Mouse (Mus musculus) kidney, postnatal 36 days (tissue): ENCODE measurements around the gene C8g.

ENCODE experiments used
- DNase-seq, 2 experiments: peaks; one replicate each; pipeline ENCODE4 v3.0.0; 2021 to 2022; ENCODE audit warnings: mixed read lengths in 2 of 2

C8g gene

DNA sequence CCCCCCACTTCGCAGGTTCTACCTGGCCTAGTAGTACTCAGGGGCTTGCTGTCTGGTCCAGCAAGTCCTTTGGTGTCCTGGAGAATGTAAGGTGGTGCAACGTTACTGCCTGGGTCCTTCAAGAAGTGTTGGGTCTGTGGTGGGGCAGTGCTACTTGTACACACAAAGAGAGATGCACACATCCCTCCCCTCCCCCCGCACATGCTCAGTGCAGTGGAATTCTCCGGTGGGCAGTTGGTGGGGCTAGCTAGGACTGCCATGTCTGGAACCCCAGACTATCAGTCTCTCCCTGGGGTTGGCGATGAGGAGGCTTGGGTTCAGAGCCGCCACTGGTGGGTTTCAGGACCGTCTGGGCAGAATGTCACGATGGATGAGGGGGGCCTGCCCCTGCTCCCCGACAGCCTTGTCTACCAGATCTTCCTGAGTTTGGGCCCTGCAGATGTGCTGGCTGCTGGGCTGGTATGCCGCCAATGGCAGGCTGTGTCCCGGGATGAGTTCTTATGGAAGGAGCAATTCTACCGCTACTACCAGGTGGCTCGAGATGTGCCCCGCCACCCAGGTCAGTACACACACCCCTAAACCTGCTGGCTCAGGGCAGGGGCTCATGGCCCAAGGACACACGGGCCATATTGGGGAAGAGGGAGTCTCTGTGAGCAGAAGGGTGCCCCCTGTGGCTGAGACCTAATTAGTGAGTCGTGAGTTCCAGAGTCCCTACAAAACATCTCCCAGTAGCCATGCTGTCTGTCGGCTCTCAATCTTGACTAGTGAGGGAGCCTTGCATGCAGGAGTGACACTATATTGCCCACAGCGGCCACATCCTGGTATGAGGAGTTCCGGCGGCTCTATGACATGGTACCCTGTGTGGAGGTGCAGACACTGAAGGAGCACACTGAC lies at the start of gene C8g:
Gene C8g, minus strand, starts transcription at position 127 of the 894 bp plus-strand sequence.
- DNase-seq, result peak in 1 of 2 experiments; percentile 19

DNA sequence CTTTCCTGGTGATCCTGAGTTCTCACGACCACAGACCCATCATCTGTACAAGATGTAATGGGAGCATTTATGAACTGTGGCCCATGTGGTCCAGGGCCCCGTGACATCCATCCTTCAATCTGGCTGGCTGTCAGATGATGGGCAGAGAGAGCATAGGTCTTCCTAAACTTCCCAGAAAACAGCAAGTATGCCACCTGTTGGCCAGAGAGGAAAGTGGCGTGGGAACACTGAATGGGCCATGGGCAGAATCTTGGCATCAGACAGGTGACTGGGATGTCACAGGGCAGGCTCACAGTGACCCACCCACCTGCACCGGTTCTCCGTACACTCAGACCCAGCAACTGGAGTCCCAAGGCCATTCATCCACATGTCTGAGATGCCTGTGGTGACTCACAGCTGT lies 49.7 kb upstream of the C8g start:
- peak; percentile 71 to 82 for DNase-seq

DNA sequence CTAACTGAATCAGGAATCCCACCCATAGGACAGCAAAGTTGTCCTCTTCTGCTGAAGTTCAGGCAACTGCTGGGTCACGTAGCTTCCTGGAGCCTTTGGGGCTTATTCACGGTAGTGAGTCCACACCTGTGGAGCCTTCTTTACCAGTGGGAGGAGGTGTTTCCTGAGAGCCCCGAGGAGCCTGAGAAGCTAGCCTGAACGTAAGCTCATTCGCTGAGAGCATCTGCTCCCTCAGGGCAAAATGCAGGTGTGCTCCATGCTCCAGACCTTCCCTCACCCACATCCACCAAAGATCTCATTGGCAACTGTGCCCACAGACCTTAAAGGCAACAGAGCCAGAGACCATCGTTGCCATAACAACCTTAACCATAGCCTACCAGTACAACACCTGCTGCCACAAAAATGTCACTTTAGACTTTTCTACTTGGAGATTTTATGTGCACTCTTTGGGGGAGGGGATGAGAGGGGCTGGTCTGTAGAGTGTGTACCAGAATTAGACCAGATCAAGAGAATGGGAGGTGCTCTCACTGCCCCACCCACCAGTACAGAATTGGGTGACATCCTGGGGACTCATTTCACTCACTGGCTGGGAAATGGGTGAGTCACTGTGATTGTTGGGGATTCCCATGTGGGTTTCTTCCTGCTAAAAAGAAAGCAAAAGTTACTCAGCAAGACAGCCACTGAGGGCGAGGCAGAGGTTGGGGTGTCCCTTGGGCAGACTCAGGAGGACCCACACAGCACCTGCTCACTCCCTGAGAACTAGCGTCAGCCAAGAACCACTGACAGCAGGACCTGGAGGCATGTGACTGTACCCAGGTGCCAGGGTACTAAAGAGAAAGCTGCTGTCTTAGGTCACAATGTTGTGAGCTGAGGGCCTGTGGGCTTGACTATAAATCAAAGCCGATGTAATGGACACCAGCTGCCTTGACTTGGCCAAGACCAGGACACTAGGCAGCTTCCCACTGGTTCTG lies 47.8 kb upstream of the C8g start:
- DNase-seq, result no peak

DNA sequence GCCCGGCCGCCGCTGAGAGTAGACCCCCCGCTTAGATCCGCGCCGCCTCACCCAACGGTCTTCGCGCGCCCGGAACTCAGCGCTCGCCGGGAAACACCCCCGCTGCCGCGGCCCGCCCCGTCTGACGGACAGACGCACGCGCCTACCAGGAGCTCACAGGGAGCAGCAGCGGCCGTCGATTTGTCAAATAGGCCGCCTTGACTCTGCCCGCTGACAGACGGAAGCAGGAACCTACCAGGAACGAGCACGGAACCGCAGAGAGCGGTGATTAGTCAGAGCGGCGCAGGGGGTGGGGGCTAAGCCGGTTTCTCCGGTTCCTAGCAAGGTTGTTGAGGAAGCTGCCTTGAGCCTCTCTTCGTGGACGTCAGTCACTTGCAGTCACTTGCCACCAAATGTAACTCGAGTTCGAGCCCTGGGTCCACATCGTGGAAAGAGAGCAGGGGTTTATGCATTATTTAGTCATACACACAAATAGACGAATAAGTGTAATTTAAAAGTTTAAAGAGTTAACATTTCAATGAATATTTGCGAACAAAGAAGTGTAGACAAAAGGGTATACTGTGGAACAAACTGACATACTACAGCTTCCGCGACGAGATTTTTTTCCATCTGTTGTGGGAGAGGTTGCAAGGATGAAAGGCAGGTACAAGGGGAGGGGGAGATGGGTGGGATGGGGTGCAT lies 45.4 kb upstream of the C8g start, which contains the start of gene Traf2:
Gene Traf2, minus strand, starts transcription at position 130 of the 681 bp plus-strand sequence.
- DNase-seq, result peak; percentile 99 to 100

DNA sequence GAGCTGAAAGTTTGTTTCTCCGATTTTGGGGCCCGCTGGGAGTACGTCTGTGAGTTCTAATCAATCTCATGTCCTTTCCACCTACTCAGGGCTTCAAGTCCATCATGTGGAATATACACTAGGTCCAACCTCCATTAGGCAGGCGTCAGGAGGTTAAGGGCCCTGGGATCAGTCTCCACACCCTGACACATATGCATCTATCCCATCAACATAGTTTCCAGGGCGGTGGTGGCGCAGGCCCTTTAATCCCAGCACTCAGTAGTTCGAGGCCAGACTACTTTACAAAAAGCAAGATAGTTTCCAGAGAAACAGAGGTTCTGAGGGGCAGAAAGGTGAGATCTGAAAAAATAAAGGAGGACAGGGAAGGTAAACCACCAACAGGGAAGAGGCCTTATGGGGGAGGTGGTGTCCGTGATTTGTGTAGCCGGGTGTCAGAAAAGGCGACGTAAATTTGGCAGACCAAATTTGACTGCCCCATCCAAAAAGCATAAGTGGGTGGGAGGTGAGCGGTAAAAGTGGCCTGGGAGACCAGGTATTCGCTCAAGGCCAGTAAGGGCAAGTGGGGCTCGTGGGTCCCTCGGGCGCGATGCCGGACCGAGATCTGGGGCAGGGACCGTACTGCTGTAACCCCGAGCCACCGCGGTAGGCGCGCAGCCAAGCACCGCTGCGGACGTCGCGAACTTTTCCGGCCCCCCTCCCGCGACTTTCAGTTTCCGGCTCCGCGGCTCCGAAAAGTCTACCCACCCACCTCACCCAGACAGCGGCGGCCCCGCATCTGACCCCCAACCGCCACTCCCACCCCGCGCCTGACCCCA lies 44.7 kb upstream of the C8g start:
- peak in 1 of 2 experiments; percentile 92 for DNase-seq

DNA sequence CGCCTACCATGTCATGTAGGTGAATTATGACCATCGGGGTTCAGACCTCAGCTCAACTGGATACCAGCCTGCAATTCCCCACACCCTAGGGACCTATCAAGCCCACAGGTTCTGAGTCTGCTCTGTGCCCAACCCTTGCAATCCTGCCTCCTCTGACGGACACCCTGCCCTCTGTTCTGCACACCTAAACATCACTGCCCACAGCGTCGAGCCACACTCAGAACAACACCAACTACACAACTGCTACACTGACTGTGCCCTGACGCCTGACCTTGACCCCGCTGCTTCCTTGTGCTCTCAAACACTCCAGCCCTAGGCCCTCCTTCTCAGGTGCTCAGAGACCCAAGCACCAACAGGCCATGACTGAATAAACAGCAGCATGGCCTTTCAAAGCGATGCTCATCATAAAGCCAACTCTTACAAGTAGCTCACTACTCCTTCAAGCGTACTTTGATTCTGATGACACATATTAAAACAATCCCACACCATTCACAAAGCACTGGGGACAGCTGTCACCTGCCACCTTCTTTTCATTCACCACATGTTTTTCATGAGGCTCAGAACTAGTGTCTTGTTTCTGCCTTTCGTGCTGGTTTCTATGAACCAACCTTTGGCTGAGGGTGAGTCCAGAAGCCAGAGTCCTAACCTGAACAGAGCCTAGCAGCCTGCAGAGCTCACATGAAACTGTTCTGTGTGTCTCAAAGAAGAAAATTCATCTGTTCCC lies 40.3 kb upstream of the C8g start:
- DNase-seq, result peak in 1 of 2 experiments; percentile 26

DNA sequence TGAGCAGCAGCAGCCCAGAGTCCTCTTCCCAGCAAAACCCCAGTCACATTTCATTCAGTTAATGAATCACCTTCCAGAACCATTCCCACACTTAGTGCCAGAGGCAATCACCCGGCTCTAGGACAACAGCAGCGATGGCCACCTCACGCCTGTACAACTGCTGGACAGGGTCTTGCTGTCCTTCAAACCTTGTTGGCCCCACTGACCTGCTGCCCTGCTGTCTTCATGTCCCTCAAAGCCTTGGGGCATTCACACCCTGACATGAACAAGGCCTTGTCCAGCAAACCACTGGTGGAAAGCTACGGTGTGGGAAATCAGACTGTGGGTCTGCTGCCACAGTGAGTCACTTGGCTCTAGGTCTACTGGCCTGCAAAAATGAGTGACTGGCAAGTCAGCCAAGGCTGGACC lies 39.0 kb upstream of the C8g start:
- DNase-seq, result peak; percentile 61 to 65

DNA sequence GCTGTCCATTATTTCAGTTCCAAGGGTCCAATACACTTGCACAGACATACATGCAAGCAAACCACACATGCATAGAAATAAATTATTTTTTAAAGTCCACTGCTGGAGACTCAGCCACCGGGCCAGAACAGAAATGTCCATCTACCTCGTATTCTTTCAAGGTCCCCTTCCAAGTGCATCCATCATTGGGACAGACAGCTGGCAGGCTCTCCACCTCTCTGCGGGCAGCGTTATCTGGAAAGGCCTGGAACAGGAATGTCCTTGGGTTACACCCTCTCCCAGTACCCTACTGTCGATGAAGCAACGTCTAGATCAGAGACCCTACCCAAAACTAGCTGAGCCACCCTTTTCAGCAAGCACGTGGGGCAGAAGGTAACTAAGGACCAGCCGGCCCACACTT lies 35.0 kb upstream of the C8g start:
- DNase-seq, result no peak

DNA sequence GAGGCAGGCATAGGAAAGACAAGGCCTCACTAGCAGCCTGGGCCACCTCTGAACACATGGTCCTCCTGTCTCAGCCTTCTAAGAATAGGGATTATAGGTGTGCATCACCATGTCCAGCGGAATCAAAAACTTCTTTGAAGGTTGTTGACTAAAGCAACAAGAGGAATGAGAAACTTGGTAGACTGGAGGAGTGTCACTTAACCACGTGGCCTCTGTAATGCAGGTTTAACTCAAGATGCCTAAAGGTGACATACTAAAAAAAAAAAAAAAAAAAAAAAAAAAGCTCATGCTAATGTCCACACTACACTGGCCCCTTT lies 33.3 kb upstream of the C8g start:
- DNase-seq, result no peak

DNA sequence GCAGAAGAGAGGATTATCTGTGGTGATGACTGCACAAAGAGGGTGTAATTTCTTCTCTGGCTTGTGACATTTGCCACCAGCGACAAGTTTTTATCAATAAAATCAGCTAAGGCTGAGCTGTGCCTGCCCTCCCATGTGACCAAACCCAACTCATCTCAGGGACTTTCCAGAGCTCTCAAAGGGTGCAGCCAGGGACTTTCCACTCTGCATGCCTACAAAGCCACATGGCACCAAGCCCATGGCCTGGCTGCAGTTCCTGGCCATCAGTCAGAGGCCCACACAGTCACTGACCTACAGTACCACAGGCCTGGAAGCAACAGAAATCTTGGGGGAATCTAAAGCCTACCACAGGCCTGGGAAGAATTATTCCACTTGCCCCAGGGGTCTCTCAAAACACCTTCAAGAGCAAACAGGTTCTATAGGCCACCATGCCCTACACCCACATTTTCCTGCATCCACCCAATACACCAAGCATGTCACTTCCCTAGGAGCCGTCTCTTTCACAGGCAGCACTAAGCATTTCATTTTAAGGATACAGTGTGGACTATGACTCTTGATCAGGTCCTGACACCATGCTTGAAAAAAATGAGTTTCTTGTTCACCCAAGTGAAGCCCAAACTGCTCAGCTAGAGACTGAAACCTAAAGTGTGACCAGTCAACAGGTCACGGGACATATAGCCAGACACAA lies 32.8 kb upstream of the C8g start:
- DNase-seq, result peak; percentile 85 to 88

DNA sequence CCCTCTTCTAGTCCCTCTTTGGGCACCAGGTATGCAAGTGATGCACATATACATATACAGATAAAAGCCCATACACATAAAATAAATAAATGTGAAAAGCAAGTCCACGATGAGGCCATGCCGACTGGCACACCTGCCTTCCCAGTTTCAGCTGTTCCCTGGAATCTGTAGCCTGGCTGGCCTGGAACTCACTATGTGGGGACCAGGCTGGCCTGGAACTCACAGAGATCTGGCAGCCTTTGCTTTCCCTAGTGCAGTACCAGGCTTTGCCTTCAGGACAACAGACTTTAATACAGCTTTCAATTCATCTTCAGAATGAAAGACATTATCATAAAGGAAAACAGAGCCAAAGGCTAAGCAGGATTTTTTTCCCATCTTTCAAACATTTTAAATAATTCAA lies 32.2 kb upstream of the C8g start:
- DNase-seq, result no peak

DNA sequence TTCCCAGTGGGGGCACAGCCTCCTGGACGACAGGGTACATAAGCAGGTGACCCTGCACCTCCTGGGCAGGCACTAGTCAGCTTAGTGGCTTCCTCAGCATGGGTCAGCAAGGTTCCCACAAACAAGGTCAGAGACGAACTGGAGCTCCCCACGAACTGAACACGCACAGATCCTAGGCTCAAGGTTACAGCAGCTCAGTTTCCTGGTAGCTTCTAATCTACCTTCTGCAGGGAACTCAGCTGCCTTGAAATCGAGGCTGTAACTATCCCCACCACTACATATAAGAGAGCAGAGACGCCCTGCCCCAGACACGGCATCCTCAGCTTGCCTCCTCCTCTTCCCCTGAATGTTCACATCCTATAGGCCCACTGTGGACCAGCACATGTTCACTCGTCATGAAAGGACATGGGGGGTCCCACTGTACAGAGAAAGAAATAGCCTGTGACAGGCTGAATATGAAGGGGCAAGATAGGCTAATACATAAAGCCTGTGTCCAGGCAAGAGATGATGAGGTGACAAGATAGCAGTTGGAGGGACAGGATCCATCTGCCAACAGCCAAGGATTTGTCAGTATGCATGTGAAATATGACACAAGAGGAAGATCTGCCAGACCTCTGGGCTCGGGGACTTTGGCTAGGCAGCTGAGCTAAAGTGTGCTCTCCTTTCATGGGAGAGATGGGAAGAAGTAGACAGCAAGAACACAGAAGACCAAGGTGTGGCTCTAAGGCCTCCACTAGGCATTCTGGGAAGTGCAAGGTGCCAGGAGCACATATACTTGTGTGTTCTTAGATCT lies 25.2 kb upstream of the C8g start:
- DNase-seq, result no peak

DNA sequence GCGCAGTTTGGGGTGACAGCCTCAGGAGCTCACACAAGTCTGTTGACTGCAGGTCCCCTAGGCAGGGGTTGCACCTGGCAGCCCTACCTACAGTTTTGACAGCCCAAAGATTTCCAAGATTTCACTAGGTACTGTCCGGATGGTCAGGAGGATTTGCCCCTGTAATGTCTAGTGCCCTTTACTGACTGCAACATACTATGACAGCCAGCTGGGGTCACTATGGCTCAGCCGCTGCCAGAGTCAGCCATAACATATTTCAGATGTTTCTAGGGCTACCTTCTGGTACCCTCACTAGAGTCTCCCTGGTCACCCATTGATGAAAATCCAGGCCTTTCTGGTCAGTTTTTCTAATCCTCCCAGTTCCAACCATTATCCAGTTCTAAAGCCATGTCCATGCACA lies 8.4 kb upstream of the C8g start:
- peak in 1 of 2 experiments; percentile 26 for DNase-seq

DNA sequence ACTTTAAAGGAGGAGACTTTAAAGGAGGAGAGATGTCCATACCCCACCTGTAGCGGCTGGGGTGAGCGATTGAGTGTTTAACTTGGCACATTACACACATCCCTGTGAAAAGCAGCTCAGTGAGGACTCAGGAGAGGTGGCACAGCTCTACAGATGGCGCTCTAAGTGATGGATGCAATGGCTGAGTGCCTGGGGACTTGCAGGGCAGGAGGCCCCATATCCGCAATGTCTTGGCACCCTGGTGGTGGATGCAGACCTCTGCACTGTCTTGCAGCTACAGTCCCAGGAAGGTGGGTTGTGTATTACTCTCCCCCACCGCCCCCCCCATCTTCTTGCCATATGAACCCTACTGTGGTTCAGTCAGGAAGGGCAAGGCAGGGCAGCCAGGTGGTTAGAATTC lies 5.4 kb upstream of the C8g start:
- peak; percentile 35 to 58 for DNase-seq

DNA sequence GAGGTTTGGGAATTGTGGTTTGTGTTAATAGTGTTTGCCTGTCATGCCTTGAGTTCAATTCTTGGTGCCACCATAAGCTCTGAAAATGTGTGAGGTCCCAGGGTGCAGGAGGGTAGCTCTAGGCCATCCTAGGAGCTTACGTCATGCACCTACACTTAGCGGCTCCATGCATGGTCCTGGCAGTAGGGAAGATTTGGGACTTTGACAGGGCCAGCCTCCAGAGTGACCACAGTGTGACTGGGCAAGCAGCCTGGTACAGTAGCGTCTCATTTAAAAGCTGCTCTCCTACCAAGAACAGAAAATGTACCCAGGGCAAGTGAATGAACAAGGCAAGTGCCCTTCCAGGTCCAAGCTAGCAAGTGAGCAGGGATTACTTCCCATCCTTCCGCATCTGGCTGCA lies 4.3 kb upstream of the C8g start:
- DNase-seq, result no peak

DNA sequence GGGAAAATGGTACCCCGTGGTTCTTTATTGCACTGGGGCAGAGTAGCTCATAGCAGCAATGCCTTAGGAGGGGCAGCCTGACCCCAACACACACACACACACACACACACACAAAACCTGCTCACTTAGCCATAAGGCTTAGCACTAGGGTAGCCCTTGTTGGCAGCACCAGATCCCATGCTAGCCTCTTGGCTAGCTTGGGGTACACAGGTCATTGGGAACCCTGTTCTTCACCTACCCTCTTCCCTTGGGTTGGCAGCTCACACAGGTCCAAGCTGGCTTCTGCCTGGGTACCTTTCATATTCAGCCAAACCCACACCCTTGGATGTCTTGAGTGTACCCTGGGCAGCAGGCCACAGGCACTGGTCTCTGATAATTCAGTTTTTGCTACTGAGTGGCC lies 3.5 kb upstream of the C8g start:
- no peak for DNase-seq

DNA sequence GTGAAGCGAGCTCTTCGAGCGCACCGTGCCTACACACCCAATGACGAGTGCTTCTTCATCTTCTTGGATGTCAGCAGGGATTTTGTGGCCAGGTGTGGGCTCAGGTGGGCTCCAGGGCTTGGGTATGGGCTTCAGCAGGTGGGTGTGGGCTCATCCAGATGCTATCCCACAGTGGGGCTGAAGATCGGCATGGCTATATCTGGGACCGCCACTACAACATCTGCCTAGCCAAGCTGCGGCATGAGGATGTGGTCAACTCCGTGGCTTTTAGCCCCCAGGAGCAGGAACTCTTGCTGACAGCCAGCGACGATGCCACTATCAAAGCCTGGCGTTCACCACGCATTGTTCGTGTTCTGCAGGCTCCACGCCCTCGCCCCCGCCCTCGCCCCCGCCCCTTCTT lies 3.0 kb upstream of the C8g start:
- no peak for DNase-seq

DNA sequence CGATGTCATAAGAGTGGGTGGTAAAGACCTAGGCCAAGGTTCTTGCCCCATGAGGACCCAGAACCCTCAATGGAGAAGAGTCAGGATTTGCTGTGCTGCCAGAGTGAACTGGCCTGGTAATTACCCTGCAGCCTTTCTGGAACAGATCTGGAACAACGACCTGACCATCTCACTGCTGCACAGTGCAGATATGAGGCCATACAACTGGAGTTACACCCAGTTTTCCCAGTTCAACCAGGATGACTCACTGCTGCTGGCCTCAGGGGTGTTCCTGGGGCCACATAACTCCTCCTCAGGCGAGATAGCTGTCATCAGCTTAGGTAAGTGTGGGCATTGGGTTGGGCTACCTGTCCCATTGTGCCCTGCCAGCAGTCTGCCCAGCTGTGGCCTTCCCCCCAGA lies 1.2 kb upstream of the C8g start:
- DNase-seq, result no peak

DNA sequence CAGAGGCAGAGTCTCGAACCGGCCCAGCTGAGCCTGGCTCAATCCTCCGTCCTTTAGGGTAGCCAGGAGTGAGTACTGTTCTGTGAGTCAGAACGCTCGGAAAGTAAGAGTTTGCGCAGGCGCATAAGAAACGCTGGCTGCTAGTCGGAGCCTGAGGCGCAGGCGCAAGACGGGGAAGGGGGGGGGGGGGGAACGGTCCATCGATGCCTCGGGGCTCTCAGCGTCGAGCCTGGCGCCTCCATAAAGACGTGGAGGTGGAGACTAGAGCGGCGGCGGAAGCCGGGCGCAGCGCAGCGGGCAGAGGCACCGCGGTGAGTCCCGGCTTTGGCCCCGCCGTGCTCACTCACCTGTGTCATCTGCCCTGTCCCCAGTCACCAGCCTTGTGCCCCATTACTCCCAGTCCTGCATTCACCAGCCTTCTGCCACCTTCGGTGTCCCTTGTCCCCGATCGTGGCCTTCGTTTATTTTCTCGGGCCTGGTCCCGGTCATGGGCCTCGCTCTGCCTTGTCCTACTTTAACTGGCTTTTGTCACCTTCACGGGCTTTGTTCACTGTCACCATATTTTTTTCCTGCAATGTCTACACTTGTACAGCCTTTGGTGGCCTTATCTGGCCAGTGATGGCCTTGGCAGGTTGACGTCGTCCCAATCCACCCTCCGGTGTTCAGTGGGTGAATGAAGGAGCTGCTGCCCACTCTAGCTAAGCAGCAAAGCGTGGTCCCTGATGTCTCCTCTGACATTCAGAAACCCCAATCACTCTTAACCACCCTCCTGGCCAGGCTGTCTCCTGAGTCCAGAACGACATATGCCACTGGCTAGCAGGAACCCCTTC lies 728 bp downstream of the C8g start, which contains the start of gene Fbxw5:
Gene Fbxw5, plus strand, starts transcription at position 175 of the 830 bp plus-strand sequence.
- DNase-seq, result peak; percentile 90 to 93
